Mouse (Mus musculus) megakaryocyte, embryonic 14.5 days (primary cell): ENCODE measurements at regions not wholly inside any gene's neighbourhood (a gene's known extent, or its start where the extent isn't known, plus 50 kb on each side); places are given as distances from the start of the nearest gene placed in this dataset.

Experiments
- FLI1 ChIP-seq: IDR thresholded peaks from 2 replicates; pipeline ENCODE4 v1.6.1; 2012; ENCODE audit warnings: low read length, inconsistent platforms, mixed read lengths
- GATA1 ChIP-seq: IDR thresholded peaks from 3 replicates; pipeline ENCODE4 v1.6.1; 2012; ENCODE audit warnings: mixed read lengths, low read length, inconsistent platforms, borderline replicate concordance

DNA sequence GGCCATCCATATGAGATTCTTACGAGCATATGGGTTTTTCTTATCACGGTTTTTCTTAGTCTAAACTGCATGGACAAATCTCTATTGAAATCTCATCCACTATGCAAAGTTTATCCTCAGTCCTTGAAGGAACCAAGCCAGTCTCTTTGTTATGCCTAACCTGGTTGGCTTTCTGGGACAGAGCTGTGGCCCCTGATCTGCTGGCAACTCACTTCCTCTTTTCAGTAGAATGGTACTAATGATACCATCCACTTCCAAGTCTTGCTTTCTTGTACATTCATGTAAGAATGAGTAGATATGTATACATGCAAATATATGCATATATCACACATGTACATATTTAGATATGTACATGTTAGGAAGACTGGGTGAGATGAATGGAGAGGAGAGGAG lies 89.8 kb upstream of the Irf2bp2 start:
- no peak for TF ChIP-seq GATA1
- no peak for TF ChIP-seq FLI1
